Mouse (Mus musculus): ENCODE measurements at regions not wholly inside any gene's neighbourhood (a gene's known extent, or its start where the extent isn't known, plus 50 kb on each side); places are given as distances from the start of the nearest gene placed in this dataset.
"Not testable (repeated sequence)": the region's sequence is repeated elsewhere in the genome, so short reads cannot be mapped to it uniquely, and the experiment has no call there.

DNA sequence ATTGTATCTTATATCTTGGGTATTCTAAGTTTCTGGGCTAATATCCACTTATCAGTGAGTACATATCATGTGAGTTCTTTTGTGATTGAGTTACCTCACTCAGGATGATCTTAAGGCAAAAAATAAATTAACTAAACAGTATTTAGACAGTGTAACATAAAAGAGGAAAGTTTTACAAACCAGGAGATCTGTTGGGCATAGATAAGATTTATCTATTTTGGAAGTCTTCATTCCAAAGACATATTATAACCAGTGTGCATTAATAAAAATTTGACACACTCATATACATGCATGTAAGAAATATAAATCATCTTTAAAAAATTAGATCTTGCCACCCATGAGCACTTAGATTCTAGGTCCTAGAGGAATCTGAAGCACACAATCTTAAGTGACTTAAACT is 343.9 kb upstream of the Fam174a start:
- Histone ChIP-seq H3K27ac (no peak overlapping the region), H3K36me3 (replicated peaks) (no peaks in the 10 kb centered on the region), H3K9me3 (no peaks in the 10 kb centered on the region), H3K4me2 (no peak overlapping the region), H3K9ac (no peak overlapping the region), H3K4me3 (no peak overlapping the region), H3K27me3 (replicated peaks) (no peaks in the 10 kb centered on the region), H3K4me1 (no peaks in the 10 kb centered on the region)
- ATAC-seq (replicated peaks), result no peak

DNA sequence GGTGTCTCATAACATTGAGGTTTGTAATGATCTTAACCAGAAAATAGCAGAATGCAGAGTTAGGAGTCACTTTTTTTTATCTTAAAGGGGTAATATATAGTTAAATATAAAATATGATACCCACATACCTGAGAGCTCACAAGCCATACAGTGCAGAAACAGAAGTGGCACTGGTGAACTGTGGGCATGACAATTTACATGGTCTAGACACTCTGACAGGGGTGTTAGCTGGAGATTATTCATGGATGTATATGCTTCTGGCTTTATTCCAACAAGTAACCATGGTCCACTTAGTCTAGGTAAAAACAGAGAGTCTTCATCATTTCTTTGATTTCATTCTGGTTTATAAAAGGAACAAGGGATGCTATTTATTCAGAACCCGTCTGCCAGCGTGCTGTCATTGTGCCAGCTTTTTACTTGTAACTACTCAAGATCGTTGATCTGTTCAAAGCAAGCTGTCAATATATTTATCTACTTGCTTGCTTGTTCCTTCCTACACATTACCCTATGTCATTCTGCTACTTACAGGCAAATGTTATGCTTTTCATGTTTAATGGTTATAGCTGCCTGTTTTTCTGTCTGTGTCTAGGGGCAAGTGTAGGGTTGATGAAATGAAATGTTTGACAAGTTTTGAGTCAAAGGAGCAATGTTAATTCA is 343.2 kb upstream of the Fam174a start:
- Histone ChIP-seq H3K9ac (no peak overlapping the region), H3K4me1 (no peaks in the 10 kb centered on the region), H3K27ac (no peak overlapping the region), H3K9me3 (no peaks in the 10 kb centered on the region), H3K4me2 (no peak overlapping the region), H3K27me3 (replicated peaks) (no peaks in the 10 kb centered on the region), H3K4me3 (no peak overlapping the region), H3K36me3 (replicated peaks) (no peaks in the 10 kb centered on the region)
- no peak for ATAC-seq (replicated peaks)
- WGBS, result 67% methylated on average over 3 of the region's 3 CpGs

DNA sequence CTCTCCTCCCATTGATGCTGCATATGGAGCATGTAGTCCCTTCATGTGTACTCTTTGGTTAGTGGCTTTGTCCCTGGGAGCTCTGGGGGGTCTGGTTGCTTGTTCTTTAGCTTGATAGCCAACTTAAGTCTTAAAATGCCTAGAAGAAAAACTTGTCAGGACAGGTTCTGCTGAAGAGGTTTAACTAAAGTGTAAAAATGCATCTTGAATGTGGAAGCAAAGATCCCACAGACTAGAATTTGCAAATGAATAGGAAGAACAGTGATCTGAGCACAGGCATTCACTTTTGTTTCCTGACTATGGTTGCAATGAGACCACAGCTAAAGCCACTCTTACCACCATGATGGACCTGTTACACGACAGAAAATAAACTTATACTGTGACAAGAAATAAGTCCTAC is 320.1 kb upstream of the Fam174a start:
- Histone ChIP-seq H3K4me3 (no peak overlapping the region), H3K4me2 (no peak overlapping the region), H3K27me3 (replicated peaks) (no peaks in the 10 kb centered on the region), H3K9me3 (no peaks in the 10 kb centered on the region), H3K27ac (no peak overlapping the region), H3K36me3 (replicated peaks) (no peaks in the 10 kb centered on the region), H3K4me1 (no peaks in the 10 kb centered on the region), H3K9ac (no peak overlapping the region)
- no peak for ATAC-seq (replicated peaks)
- WGBS, result 16% methylated on average over 1 of the region's 1 CpGs

DNA sequence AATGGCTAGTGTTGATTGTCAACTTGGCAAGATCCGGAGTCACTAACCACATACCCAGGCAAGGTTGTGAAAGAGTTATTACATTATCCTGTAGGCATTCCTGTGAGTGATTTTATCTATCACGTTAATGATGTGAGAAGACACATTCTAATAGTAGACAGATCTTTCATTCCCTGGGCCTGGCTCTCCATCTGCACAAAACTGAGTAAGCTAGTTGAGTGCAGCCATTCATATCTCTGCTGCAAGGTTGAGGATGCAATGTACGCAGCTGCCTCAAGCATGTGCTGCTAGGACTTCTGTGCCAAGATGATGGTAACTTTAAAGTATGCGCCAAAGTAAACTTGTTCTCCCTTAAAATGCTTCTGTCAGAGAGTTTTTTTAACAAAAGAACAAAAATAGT is 309.5 kb upstream of the Fam174a start:
- no peaks in the 10 kb centered on the region for H3K36me3 ChIP-seq (replicated peaks)
- WGBS, result 89% methylated on average over 4 of the region's 4 CpGs

DNA sequence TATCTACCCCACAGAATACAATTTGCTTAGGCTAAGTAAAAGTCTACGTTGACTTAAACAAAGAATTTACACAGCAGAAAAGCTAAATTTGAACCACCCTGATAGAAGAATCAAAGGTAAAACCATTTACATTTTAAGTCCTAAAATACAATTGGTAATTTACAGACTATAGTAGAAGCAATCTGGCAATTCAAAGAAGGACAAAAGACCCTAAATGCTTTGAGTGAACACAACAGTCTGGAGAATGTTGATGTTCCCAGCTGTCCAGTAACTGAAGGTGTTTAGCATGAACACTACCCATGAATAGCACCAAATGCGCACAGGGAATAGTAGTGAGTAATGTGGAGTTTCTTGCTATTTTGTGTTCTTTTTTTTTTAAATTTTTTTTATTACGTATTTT is 282.8 kb upstream of the Fam174a start:
- Histone ChIP-seq H3K9me3 (no peaks in the 10 kb centered on the region), H3K27me3 (replicated peaks) (no peaks in the 10 kb centered on the region), H3K9ac (no peak overlapping the region), H3K4me1 (no peaks in the 10 kb centered on the region), H3K27ac (no peak overlapping the region), H3K36me3 (replicated peaks) (no peaks in the 10 kb centered on the region), H3K4me2 (no peak overlapping the region), H3K4me3 (no peak overlapping the region)
- ATAC-seq (replicated peaks), result no peak
- 87% methylated on average over 3 of the region's 3 CpGs for WGBS

More for the DNA sequence above, 309.5 kb upstream of the Fam174a start:
- Histone ChIP-seq H3K4me1 (no peaks in the 10 kb centered on the region), H3K9ac (no peak overlapping the region), H3K4me2 (no peak overlapping the region), H3K9me3 (no peaks in the 10 kb centered on the region), H3K4me3 (no peak overlapping the region), H3K27me3 (replicated peaks) (no peaks in the 10 kb centered on the region), H3K27ac (no peak overlapping the region)
- ATAC-seq (replicated peaks), result no peak

DNA sequence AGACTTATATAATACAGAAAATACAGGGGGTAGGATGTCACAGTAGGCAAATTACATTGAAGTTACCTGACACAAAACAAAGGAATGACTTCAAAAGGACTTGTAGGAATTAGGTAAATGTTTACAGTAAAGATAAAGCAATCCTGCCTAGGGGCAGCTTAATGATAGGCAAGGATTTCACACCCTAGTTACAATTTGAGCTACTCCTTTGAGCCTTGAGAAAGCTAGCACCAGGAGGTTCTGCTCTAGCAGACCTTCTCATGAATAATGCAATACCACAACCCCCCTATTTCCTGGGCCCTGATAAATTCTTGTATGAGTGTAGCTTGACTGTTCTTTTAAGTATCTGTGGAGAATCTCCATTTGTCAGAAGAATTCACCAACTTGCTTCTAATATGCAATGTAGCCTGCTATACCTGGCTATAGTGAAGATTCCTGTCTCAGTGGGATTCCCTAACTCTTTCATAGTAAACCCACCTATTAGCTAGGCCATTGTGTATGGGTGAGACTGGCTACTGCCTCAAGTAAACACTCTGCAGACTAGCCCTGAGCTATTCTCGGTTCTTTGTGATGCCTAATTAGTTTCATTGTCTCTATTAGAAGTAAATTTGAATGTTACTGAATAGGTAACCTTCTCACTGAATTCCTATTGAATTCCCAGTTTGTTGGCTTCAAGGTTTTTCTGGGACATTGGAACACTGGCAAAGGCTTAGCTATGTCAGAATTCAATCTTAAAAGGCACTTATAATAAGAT is 279.6 kb upstream of the Fam174a start:
- H3K4me1 ChIP-seq; H3K4me3 ChIP-seq; H3K27me3 ChIP-seq (replicated peaks); H3K9ac ChIP-seq; H3K27ac ChIP-seq; H3K36me3 ChIP-seq (replicated peaks); H3K4me2 ChIP-seq; ATAC-seq (replicated peaks); H3K9me3 ChIP-seq: not testable (repeated sequence)
- 27% methylated on average over 1 of the region's 1 CpGs for WGBS

DNA sequence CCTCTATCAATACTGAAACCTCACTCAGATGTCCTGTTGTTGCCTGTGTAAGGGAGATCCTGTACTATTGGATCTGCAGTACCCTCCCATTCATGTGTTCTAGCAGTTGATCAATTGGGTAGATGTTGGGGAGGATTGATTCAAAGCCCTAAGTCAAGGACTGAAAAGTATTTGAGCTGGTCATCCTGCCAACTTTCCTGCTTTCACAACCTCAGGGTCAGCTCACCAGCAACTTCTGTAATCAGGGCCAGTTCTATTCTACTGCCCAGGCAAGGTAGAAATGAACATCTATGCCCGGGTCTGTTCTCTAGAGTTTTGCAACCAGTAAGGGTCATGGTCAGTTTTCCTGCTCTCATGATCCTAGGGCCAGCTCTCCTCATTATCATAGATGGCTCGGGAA is 275.0 kb upstream of the Fam174a start:
- ATAC-seq (replicated peaks), result no peak
- Histone ChIP-seq H3K4me2 (no peak overlapping the region), H3K4me1 (no peaks in the 10 kb centered on the region), H3K27me3 (replicated peaks) (no peaks in the 10 kb centered on the region), H3K9ac (no peak overlapping the region), H3K9me3 (no peaks in the 10 kb centered on the region), H3K36me3 (replicated peaks) (no peaks in the 10 kb centered on the region), H3K4me3 (no peak overlapping the region), H3K27ac (no peak overlapping the region)
- WGBS, result 85% methylated on average over 2 of the region's 2 CpGs

DNA sequence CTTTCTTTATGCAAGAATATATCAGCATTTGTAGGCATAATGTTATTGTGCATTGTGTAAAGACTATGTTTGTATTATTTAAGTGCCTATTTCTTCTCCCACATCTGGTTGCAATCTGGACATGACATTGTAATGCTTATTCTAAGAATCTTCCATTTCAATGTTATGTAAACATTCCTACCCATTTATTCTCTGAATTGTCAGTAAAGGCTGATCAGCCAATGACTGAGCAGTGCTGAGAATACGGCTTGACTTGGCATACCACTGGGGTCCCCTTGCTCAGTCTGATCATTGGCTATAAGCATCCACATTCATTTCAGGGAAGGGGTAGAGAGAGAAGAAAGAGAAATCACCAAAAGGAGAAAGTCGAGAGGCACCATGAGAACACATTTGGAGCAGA is 273.1 kb upstream of the Fam174a start:
- no peak overlapping the region for H3K27ac ChIP-seq
- H3K9me3 ChIP-seq, result no peaks in the 10 kb centered on the region
- H3K4me1 ChIP-seq, result no peaks in the 10 kb centered on the region
- H3K4me3 ChIP-seq, result no peak overlapping the region
- H3K27me3 ChIP-seq (replicated peaks), result no peaks in the 10 kb centered on the region
- no peak for ATAC-seq (replicated peaks)
- H3K36me3 ChIP-seq (replicated peaks), result no peaks in the 10 kb centered on the region
- H3K4me2 ChIP-seq, result no peak overlapping the region
- H3K9ac ChIP-seq, result no peak overlapping the region
- WGBS, result 73% methylated on average over 2 of the region's 2 CpGs

DNA sequence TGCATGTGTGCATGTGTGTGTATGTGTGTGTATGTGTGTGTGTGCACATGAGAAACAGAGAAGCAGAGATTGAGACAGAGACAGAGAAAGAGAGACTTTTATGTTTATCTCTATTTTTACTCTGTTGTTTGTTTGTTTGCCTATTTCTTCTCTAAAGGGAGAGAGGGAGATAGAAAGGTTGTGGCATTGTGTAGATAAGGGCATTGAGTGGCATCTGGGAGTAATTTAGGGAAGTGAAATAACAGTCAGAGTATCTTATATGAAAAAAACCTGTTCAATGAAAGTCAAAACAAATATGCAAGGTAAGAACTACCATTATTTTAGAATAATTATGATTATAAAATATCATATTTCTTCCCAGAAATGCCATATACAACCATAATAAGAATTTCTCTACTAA is 270.1 kb upstream of the Fam174a start:
- Histone ChIP-seq H3K36me3 (replicated peaks) (no peaks in the 10 kb centered on the region), H3K27ac (no peak overlapping the region), H3K9me3 (no peaks in the 10 kb centered on the region), H3K9ac (no peak overlapping the region), H3K4me3 (no peak overlapping the region), H3K4me1 (no peaks in the 10 kb centered on the region), H3K4me2 (no peak overlapping the region), H3K27me3 (replicated peaks) (no peaks in the 10 kb centered on the region)
- ATAC-seq (replicated peaks), result no peak

DNA sequence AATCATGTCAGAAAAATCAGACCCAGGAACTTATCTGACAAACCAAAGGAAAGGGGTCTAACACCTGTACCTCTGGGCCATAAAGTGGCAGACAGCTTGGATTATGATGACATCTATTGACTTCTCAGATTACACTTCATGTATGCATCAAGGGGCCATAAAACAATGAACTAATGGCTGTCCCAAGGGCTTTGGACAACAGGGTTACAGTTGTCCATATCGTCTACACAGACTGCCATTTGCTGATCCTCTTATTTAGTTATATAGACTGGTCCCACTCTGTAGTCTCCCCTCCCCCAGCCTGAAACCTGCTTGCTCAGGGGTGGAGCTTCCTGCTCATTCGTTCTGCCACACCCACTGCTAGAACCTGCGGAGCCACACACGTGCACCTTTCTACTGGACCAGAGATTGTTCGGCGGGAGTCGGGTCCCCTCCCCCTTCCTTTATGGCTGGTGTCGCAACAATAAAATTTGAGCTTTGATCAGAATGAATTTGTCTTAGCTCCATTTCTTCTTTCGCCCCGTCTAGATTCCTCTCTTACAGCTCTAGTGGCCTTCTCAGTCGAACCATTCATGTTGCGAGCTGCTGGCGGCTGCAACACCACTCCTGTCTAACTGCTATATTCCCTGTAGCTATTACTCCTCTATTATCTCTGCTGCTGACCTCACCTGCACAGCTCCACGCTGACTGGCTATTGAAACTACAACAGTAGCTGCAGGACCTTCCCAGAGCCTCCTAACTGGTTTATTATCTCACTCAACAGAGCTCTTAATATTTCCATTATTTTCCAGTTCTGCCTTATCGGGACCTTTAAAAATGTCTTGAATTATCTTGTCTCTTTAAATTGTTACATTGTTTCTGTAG is 248.9 kb upstream of the Fam174a start:
- Histone ChIP-seq H3K27me3 (replicated peaks) (no peaks in the 10 kb centered on the region), H3K4me3 (no peak overlapping the region), H3K9ac (no peak overlapping the region), H3K4me1 (no peaks in the 10 kb centered on the region), H3K4me2 (no peak overlapping the region), H3K27ac (no peak overlapping the region), H3K36me3 (replicated peaks) (no peaks in the 10 kb centered on the region), H3K9me3 (no peaks in the 10 kb centered on the region)
- no peak for ATAC-seq (replicated peaks)
- 90% methylated on average over 14 of the region's 15 CpGs for WGBS

DNA sequence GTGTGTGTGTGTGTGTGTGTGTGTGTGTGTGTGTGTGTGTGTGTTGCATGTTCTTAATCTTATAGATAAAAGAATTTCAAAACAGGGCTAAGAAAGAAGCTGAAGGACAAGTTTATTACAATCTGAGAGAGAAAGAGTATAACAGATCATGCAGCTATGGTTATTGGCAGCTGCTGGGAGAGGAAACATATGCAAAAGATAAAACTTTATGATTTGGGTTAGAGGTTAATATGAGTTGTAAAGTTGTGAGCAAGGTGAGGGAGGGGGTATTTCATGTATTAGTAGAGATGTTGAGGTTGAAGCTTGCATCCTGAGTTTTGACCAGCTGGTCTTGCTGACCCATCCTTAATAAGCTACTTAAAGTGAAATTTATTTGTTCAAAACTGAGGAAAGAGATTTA is 247.8 kb upstream of the Fam174a start:
- H3K9ac ChIP-seq, result no peak overlapping the region
- no peaks in the 10 kb centered on the region for H3K27me3 ChIP-seq (replicated peaks)
- no peak overlapping the region for H3K27ac ChIP-seq
- H3K4me2 ChIP-seq, result no peak overlapping the region
- H3K4me3 ChIP-seq, result no peak overlapping the region
- ATAC-seq (replicated peaks), result no peak
- no peaks in the 10 kb centered on the region for H3K4me1 ChIP-seq
- H3K36me3 ChIP-seq (replicated peaks), result no peaks in the 10 kb centered on the region
- H3K9me3 ChIP-seq, result no peaks in the 10 kb centered on the region

DNA sequence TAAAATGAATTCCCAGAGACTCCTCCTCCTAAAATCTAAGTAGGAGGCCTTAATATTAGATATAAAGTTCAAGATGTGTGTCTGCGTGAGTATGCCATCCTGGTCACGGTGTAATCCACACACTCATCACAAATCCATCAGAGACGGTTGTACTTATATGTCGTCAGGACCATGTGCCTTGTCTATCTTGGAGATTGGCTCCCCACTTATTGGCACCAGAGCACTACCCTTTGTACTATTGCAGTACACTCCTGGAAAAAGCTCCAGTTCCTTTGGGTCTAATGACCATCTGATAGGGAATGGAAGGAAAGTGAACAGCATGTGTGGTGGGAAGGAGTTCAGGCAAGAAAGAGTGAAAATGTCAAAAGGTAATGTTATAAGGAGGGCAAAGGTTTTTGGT is 247.4 kb upstream of the Fam174a start:
- Histone ChIP-seq H3K4me1 (no peaks in the 10 kb centered on the region), H3K27ac (no peak overlapping the region), H3K27me3 (replicated peaks) (no peaks in the 10 kb centered on the region), H3K4me2 (no peak overlapping the region), H3K4me3 (no peak overlapping the region), H3K9ac (no peak overlapping the region), H3K9me3 (no peaks in the 10 kb centered on the region), H3K36me3 (replicated peaks) (no peaks in the 10 kb centered on the region)
- ATAC-seq (replicated peaks), result no peak
- 90% methylated on average over 4 of the region's 4 CpGs for WGBS

All from midbrain, embryonic 15.5 days (tissue).